Mouse (Mus musculus): Measurements from ENCODE around the gene Arhgap31.

The Arhgap31 gene

GRCm38 (mm10) chr16:38596651-38597050 lies 116.4 kb downstream of the Arhgap31 start:
- DNase-seq (ENCODE audit: low spot score) = no peak

- no peak for DNase-seq (ENCODE audit: low spot score)
These were observed 117.0 kb downstream of the Arhgap31 start for GRCm38 (mm10) chr16:38596099-38596498.

- DNase-seq (ENCODE audit: low spot score) = no peak
These were observed 118.6 kb downstream of the Arhgap31 start for GRCm38 (mm10) chr16:38594435-38594834.

GRCm38 (mm10) chr16:38592946-38593345 lies 120.1 kb downstream of the Arhgap31 start:
- no peak for DNase-seq (ENCODE audit: low spot score)

- no peak for DNase-seq (ENCODE audit: low spot score)
These were observed 120.9 kb downstream of the Arhgap31 start for GRCm38 (mm10) chr16:38592026-38592678.

- DNase-seq (ENCODE audit: low spot score) = no peak
These were observed 121.6 kb downstream of the Arhgap31 start for GRCm38 (mm10) chr16:38591506-38591905.

GRCm38 (mm10) chr16:38587572-38587971 lies 125.5 kb downstream of the Arhgap31 start:
- no peak for DNase-seq (ENCODE audit: low spot score)

GRCm38 (mm10) chr16:38587163-38587562 lies 125.9 kb downstream of the Arhgap31 start:
- DNase-seq (ENCODE audit: low spot score) = no peak

GRCm38 (mm10) chr16:38585186-38585585 lies 127.9 kb downstream of the Arhgap31 start:
- no peak for DNase-seq (ENCODE audit: low spot score)

GRCm38 (mm10) chr16:38584761-38585160 lies 128.3 kb downstream of the Arhgap31 start:
- no peak for DNase-seq (ENCODE audit: low spot score)

- no peak for DNase-seq (ENCODE audit: low spot score)
These were observed 141.6 kb downstream of the Arhgap31 start for GRCm38 (mm10) chr16:38571481-38571880.

GRCm38 (mm10) chr16:38568192-38568591 lies 144.9 kb downstream of the Arhgap31 start:
- no peak for DNase-seq (ENCODE audit: low spot score)

- no peak for DNase-seq (ENCODE audit: low spot score)
These were observed 149.6 kb downstream of the Arhgap31 start for GRCm38 (mm10) chr16:38563516-38563915.

GRCm38 (mm10) chr16:38562968-38563327 lies 150.1 kb downstream of the Arhgap31 start:
- DNase-seq (ENCODE audit: low spot score) = no peak

GRCm38 (mm10) chr16:38562131-38562967 lies 150.7 kb downstream of the Arhgap31 start:
- DNase-seq (ENCODE audit: low spot score) = peak; percentile 95

GRCm38 (mm10) chr16:38558221-38558748 lies 154.8 kb downstream of the Arhgap31 start, which contains the start of gene Tmem39a:
Gene Tmem39a, plus strand, starts transcription at chr16:38558698.
- DNase-seq (ENCODE audit: low spot score) = no peak

- no peak for DNase-seq (ENCODE audit: low spot score)
These were observed 157.1 kb downstream of the Arhgap31 start for GRCm38 (mm10) chr16:38555988-38556387.

GRCm38 (mm10) chr16:38549479-38550396 lies 163.3 kb downstream of the Arhgap31 start, which contains the start of gene Poglut1:
Gene Poglut1, minus strand, starts transcription at chr16:38550258.
- DNase-seq (ENCODE audit: low spot score) = peak; percentile 77
